ENCODE assay signal across 9 mouse cellular contexts in genomic region chr6:83412854-83413401, GRCm38 (mm10). TPM values are rescaled to one million over a fixed set of nuclear protein-coding genes. Genes with fewer than 3 reads are reported as not detected.
DNase-seq lines count a peak whose midpoint lies in the region; ATAC-seq and TF ChIP-seq lines count a peak whose summit lies in the region.
"Had no signal": no experiment of that assay in that cellular context is flagged by ENCODE, and none has a peak within 500 bp of the region (broad histone marks: within the 10 kb centered on the region; RNA-seq: fewer than 3 reads in every experiment).

No protein-coding gene starts in this region.

- 56% methylated on average over 5 of the region's 5 CpGs for WGBS in heart, embryonic 11.5 days (ENCODE audit: insufficient replicate concordance)
- WGBS in hindbrain, embryonic 11.5 days: 69% methylated on average over 5 of the region's 5 CpGs
- WGBS in lung, postnatal 0 days: 25% methylated on average over 5 of the region's 5 CpGs

- no peak for TF ChIP-seq EP300 in lung, postnatal 0 days (IDR thresholded peaks at IDR 0.05)

- no peak overlapping the region for H3K9ac ChIP-seq in heart, embryonic 11.5 days (ENCODE audit: low read depth, low read length)
- no peak overlapping the region for H3K9ac ChIP-seq in hindbrain, embryonic 11.5 days (ENCODE audit: low read depth, low read length)
- H3K9ac ChIP-seq in lung, postnatal 0 days (replicated peaks; ENCODE audit: low read depth): no peak overlapping the region

- TF ChIP-seq CTCF in lung, postnatal 0 days (IDR thresholded peaks at IDR 0.05): no peak

- no peaks in the 10 kb centered on the region for H3K27me3 ChIP-seq in heart, embryonic 11.5 days (ENCODE audit: control insufficient read depth, insufficient read depth, low read length)
- no peaks in the 10 kb centered on the region for H3K27me3 ChIP-seq in hindbrain, embryonic 11.5 days (ENCODE audit: control insufficient read depth, insufficient read depth, low read length)
- H3K27me3 ChIP-seq in lung, postnatal 0 days (replicated peaks; ENCODE audit: insufficient read depth, low read length): no peaks in the 10 kb centered on the region

- H3K36me3 ChIP-seq in heart, embryonic 11.5 days (ENCODE audit: control insufficient read depth, insufficient read depth, low read length): peaks cover 3% of the 10 kb centered on the region; the same call in 1 of the 2 replicates
- H3K36me3 ChIP-seq in hindbrain, embryonic 11.5 days (ENCODE audit: control insufficient read depth, insufficient read depth, low read length): no peaks in the 10 kb centered on the region
- H3K36me3 ChIP-seq in lung, postnatal 0 days (ENCODE audit: insufficient read depth, low read length): no peaks in the 10 kb centered on the region

- no peak overlapping the region for H3K4me3 ChIP-seq in heart, embryonic 11.5 days (ENCODE audit: low read depth, low read length)
- H3K4me3 ChIP-seq in hindbrain, embryonic 11.5 days (ENCODE audit: low read depth, low read length): no peak overlapping the region
- no peak overlapping the region for H3K4me3 ChIP-seq in lung, postnatal 0 days (ENCODE audit: low read depth, low read length)

- no peaks in the 10 kb centered on the region for H3K9me3 ChIP-seq in heart, embryonic 11.5 days (replicated peaks; ENCODE audit: control insufficient read depth, low read length)
- no peaks in the 10 kb centered on the region for H3K9me3 ChIP-seq in hindbrain, embryonic 11.5 days (ENCODE audit: control insufficient read depth, low read length)
- H3K9me3 ChIP-seq in lung, postnatal 0 days (ENCODE audit: low read length): no peaks in the 10 kb centered on the region
- H3K9me3 ChIP-seq: G1E had no signal

- peak; percentile 58 to 60 for DNase-seq in heart, adult 18-20 months
- DNase-seq in adrenal gland, adult 8-10 months: peak; percentile 44
- no peak for DNase-seq in hindbrain, embryonic 11.5 days (ENCODE audit: low spot score)
- DNase-seq in lung, postnatal 0 days (ENCODE audit: low spot score): peak; percentile 64
- DNase-seq in retina, postnatal 1 day: peak; percentile 30
- no peak for DNase-seq in left cerebral cortex, adult 9 months (ENCODE audit: low spot score in 2 of 2)
- DNase-seq in cerebellum, adult 11 months: no peak

- no peak overlapping the region for H3K4me2 ChIP-seq in heart, embryonic 11.5 days
- H3K4me2 ChIP-seq in hindbrain, embryonic 11.5 days (replicated peaks; ENCODE audit: low read depth, low read length): no peak overlapping the region
- no peak overlapping the region for H3K4me2 ChIP-seq in lung, postnatal 0 days (replicated peaks; ENCODE audit: low read depth, low read length)

- ATAC-seq in heart, embryonic 11.5 days (replicated peaks; ENCODE audit: insufficient number of reproducible peaks, low FRiP score, low TSS enrichment): no peak; the same call in 1 of the 2 replicates
- ATAC-seq in hindbrain, embryonic 11.5 days (ENCODE audit: low FRiP score): peak; percentile 48; the same call in 1 of the 2 replicates
- peak; percentile 30; the same call in 1 of the 2 replicates for ATAC-seq in lung, postnatal 0 days

- H3K4me1 ChIP-seq in heart, embryonic 11.5 days (ENCODE audit: control insufficient read depth, insufficient read depth, low read length): peaks cover 53% of the 10 kb centered on the region
- peaks cover 7% of the 10 kb centered on the region; the same call in 1 of the 2 replicates for H3K4me1 ChIP-seq in hindbrain, embryonic 11.5 days (replicated peaks; ENCODE audit: control insufficient read depth, insufficient read depth, low read length)
- H3K4me1 ChIP-seq in lung, postnatal 0 days (ENCODE audit: insufficient read depth, low read depth, low read length): peaks cover 38% of the 10 kb centered on the region; the same call in 1 of the 2 replicates

- H3K27ac ChIP-seq in heart, embryonic 11.5 days (ENCODE audit: low read depth, low read length): no peak overlapping the region
- no peak overlapping the region for H3K27ac ChIP-seq in hindbrain, embryonic 11.5 days (ENCODE audit: low read depth, low read length)
- no peak overlapping the region for H3K27ac ChIP-seq in lung, postnatal 0 days (ENCODE audit: low read length)

RNA-seq across cellular contexts. Expression of gene Tet3, which starts 46.0 kb away (rescaled TPM):
- 10 to 100 TPM; 11.5 to 12.7 TPM for total RNA-seq in heart, adult 18-20 months (2021)
- 25.0 and 30.3 TPM in 2 replicates for polyA plus RNA-seq in heart, embryonic 11.5 days (2014; fragmentation: Nextera tagmentation; extraction: Ambion mirVana)
- total RNA-seq in adrenal gland, adult 8-10 months (2022): 10 to 100 TPM; 24.3 to 40.5 (median 35.3) TPM
- polyA plus RNA-seq in hindbrain, embryonic 11.5 days (2014; fragmentation: Nextera tagmentation; extraction: Ambion mirVana): 45.3 and 55.6 TPM in 2 replicates
- 30.0 and 30.5 TPM in 2 replicates for polyA plus RNA-seq in lung, postnatal 0 days (2015; fragmentation: Nextera tagmentation; extraction: Ambion mirVana)

Comparison
In these comparisons a context has a peak if more than half of its experiments do, and no peak if none do; other contexts are left out.
1. DNase-seq: peak in heart, adult 18-20 months (2 of 2), adrenal gland, adult 8-10 months (single experiment), lung, postnatal 0 days (single experiment) and retina, postnatal 1 day (single experiment); none in hindbrain, embryonic 11.5 days (single experiment), left cerebral cortex, adult 9 months (0 of 2) and cerebellum, adult 11 months (single experiment).